Mouse (Mus musculus) liver, embryonic 11.5 days (tissue): Measurements from ENCODE around the gene Mitf. TPM values are rescaled to one million over a fixed set of nuclear protein-coding genes. Genes with fewer than 3 reads are reported as not detected.

Experiments used
- ATAC-seq: fragments of 200-750 bp; cut with Nextera tagmentation; replicated peaks from 2 replicates; pipeline ENCODE4 v1.8.0; 2017; ENCODE audit warnings: moderate number of reproducible peaks, mild to moderate bottlenecking, moderate TSS enrichment, moderate library complexity; ENCODE audit not compliant: low FRiP score
- DNase-seq: peaks from one replicate; pipeline ENCODE4 v3.0.0-alpha.2; 2017; ENCODE audit warnings: low spot score
- H3K27ac ChIP-seq: fragments of 300-500 bp; sonication (generic); 2 replicates; pipeline ENCODE4 v1.5.1; 2014; ENCODE audit warnings: mild to moderate bottlenecking, low read depth, low read length, control low read depth
- H3K27me3 ChIP-seq: fragments of 300-500 bp; sonication (generic); replicated peaks from 2 replicates; pipeline ENCODE4 v1.6.1; 2014; ENCODE audit warnings: low read length, mixed read lengths; ENCODE audit not compliant: control insufficient read depth, insufficient read depth
- H3K36me3 ChIP-seq: fragments of 300-500 bp; sonication (generic); 2 replicates; pipeline ENCODE4 v1.6.1; 2014; ENCODE audit warnings: mild to moderate bottlenecking, low read length, moderate library complexity, mixed read lengths; ENCODE audit not compliant: control insufficient read depth, insufficient read depth
- H3K4me1 ChIP-seq: fragments of 300-500 bp; sonication (generic); replicated peaks from 2 replicates; pipeline ENCODE4 v1.6.1; 2014; ENCODE audit warnings: low read length, mixed read lengths; ENCODE audit not compliant: control insufficient read depth, insufficient read depth
- H3K4me2 ChIP-seq: fragments of 300-500 bp; sonication (generic); 2 replicates; pipeline ENCODE4 v1.6.1; 2014; ENCODE audit warnings: mild to moderate bottlenecking, control low read depth, moderate library complexity
- H3K4me3 ChIP-seq: fragments of 300-500 bp; sonication (generic); 2 replicates; pipeline ENCODE4 v1.5.1; 2014; ENCODE audit warnings: low read depth, low read length, control low read depth
- H3K9ac ChIP-seq: fragments of 300-500 bp; sonication (generic); 2 replicates; pipeline ENCODE4 v1.6.1; 2014; ENCODE audit warnings: low read depth, low read length, control low read depth
- H3K9me3 ChIP-seq: fragments of 300-500 bp; sonication (generic); 2 replicates; pipeline ENCODE4 v1.6.1; 2016; ENCODE audit warnings: low read length, inconsistent platforms, mixed read lengths; ENCODE audit not compliant: control insufficient read depth
- WGBS: fragments of 180-500 bp; shearing (Covaris S2); extraction: QIAGEN DNeasy Blood & Tissue Kit; methylation state at CpG from one replicate; pipeline ENCODE4 v1.1.7; 2014; 5-methylcytosine and 5-hydroxymethylcytosine counted together
- polyA plus RNA-seq: library from polyadenylated mRNA; unstranded; fragments of >200 nt; fragmentation: Nextera tagmentation; extraction: Ambion mirVana; gene quantifications from 2 replicates; pipeline ENCODE4 v1.2.1, GENCODE M21; 2014

Mitf gene
- polyA plus RNA-seq, 1 experiment from 2014 or later = 1.0 TPM

DNA sequence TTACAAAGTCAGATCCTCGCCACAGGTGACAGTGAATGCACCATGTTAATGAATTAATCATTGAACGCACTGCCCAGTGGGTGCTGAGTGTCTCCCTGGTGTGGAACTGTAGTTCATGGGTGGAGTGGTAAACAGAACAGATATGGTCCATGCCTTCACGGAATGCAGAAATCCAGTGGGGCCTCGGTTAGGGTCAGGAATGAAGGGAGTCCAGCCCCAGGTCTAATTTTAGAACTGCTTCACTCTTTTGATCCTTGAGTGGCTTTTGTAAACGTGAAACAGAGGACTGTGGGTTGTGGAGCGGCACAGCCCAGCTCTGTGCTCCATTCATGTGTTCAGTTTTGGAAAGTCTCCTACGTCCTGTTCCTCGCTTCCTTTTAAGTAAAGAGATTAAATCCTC lies 112.4 kb downstream of the Mitf start:
- H3K4me1 ChIP-seq = 0 out of 2 replicates have a peak, but pooled peaks cover 2% of the 10 kb centered on the region
- no peak overlapping the region for H3K27ac ChIP-seq
- ATAC-seq = no peak
- no peaks in the 10 kb centered on the region for H3K36me3 ChIP-seq
- no peaks in the 10 kb centered on the region for H3K9me3 ChIP-seq
- H3K27me3 ChIP-seq = no peaks in the 10 kb centered on the region
- no peak overlapping the region for H3K4me2 ChIP-seq
- DNase-seq = no peak
- 69% methylated on average over 8 of the region's 8 CpGs for WGBS
- H3K4me3 ChIP-seq = no peak overlapping the region
- H3K9ac ChIP-seq = no peak overlapping the region

DNA sequence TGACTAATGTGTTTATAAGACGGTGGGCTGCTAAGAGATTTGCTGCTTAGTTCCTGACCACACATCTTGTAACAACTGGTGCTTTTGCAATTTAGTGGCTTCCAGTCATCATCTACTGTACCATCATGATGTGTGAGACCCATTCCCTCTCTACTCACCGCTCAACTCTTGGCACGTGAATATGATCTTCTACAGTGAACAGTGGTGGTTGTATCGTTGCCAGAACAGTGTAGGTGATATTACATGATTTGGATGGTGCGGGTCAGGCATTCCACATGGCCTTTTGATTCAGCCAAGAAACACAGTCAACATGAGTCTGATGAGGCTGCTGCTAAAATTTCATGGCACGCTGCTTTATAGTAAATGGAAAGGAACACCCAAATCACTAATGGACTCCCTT lies 114.7 kb downstream of the Mitf start:
- Histone ChIP-seq H3K4me1 (0 out of 2 replicates have a peak, but pooled peaks cover 2% of the 10 kb centered on the region), H3K9ac (no peak overlapping the region), H3K4me3 (no peak overlapping the region), H3K36me3 (no peaks in the 10 kb centered on the region), H3K27ac (no peak overlapping the region), H3K27me3 (no peaks in the 10 kb centered on the region), H3K9me3 (no peaks in the 10 kb centered on the region), H3K4me2 (no peak overlapping the region)
- ATAC-seq (no peak), DNase-seq (no peak)
- 85% methylated on average over 6 of the region's 6 CpGs for WGBS

DNA sequence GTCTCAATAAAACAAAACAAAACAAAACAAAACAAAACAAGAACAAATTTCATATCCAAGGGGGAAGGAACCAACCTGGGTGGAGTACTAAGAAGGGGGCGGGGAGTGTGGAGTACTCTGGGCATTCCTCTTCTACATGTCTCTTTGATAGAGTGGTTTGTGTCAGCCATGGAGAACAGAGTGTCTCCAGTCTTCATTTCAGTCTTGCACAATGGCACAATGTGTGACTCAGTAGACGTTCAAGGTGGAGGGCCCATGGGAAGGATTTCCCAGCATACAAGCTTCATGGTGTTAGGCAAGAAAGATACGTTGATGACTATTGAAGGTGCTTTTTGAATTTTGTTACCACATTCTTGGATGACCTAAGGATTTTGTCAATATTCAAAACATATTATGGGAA lies 117.4 kb downstream of the Mitf start:
- DNase-seq (no peak), ATAC-seq (no peak)
- Histone ChIP-seq H3K27ac (no peak overlapping the region), H3K27me3 (no peaks in the 10 kb centered on the region), H3K4me1 (no peaks in the 10 kb centered on the region), H3K4me3 (no peak overlapping the region), H3K36me3 (no peaks in the 10 kb centered on the region), H3K9ac (no peak overlapping the region), H3K9me3 (no peaks in the 10 kb centered on the region), H3K4me2 (no peak overlapping the region)
- WGBS = 86% methylated on average over 3 of the region's 3 CpGs

DNA sequence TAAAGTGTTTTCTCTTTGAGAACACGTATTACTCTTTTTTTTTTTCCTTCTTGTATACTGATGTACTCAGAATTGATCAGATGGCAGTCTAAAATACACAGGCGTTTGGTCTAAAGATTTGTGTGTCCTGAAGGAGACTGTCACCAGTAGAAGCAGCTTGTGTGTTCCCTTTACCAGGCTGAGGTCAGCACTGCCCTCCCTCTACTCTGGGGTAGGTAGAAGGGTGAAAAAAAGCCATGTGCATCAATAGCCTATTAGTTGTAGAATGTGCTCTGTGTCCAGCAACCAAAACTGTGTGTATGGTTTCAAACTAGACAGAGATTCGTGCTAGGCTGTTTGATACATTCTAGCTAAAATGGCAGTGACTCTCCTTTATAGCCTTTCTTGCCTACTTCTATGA lies 122.2 kb downstream of the Mitf start:
- no peak overlapping the region for H3K9ac ChIP-seq
- WGBS = 59% methylated on average over 3 of the region's 3 CpGs
- DNase-seq (no peak), ATAC-seq (no peak)
- no peak overlapping the region for H3K27ac ChIP-seq
- H3K4me3 ChIP-seq = no peak overlapping the region
- H3K4me1 ChIP-seq = no peaks in the 10 kb centered on the region
- no peaks in the 10 kb centered on the region for H3K27me3 ChIP-seq
- H3K9me3 ChIP-seq = no peaks in the 10 kb centered on the region
- H3K36me3 ChIP-seq = no peaks in the 10 kb centered on the region
- H3K4me2 ChIP-seq = no peak overlapping the region

DNA sequence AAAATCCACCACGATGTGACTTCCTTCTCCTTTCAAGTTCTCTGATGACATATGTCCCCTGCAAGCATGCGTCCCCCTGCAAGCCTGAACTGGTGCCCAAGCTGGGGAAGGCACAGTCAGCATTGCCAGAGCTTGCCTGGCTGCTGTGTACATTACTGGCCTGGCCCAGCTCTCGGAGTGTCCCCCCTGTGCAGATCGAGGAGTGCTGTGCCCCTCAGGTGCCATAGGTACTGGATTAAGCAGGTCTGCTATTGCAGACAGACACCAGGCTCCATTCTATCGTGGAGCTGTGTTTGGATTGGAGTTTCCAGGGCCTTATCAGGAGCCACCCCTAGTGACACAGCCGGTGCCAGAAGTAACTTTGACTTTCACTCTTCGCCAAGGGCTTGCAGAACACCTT lies 122.6 kb downstream of the Mitf start:
- no peak overlapping the region for H3K4me3 ChIP-seq
- 44% methylated on average over 7 of the region's 7 CpGs for WGBS
- H3K27me3 ChIP-seq = no peaks in the 10 kb centered on the region
- H3K27ac ChIP-seq = no peak overlapping the region
- H3K4me1 ChIP-seq = no peaks in the 10 kb centered on the region
- DNase-seq (no peak), ATAC-seq (no peak)
- H3K4me2 ChIP-seq = no peak overlapping the region
- no peaks in the 10 kb centered on the region for H3K36me3 ChIP-seq
- H3K9me3 ChIP-seq = no peaks in the 10 kb centered on the region
- no peak overlapping the region for H3K9ac ChIP-seq

DNA sequence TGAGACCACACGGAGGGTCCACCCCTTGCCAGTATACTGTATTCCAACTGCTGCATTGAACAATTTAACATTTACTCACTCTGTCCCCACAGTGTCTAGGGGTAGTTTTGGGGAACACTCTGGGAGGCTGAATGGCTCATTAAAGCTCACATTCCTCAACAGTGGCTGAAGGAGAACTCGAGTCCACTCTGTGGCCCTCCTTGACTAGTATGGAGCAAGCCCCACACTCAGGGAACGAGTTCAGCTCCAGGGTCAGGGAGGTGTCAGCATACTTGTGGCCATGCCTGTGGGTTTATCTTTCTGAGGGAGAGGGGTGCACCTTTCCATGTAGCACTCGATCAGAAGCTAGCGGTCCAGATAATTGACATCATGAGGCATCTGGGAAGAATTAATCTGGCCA lies 130.3 kb downstream of the Mitf start:
- DNase-seq (no peak), ATAC-seq (no peak)
- Histone ChIP-seq H3K27me3 (no peaks in the 10 kb centered on the region), H3K36me3 (no peaks in the 10 kb centered on the region), H3K9me3 (no peaks in the 10 kb centered on the region), H3K4me2 (no peak overlapping the region), H3K9ac (no peak overlapping the region), H3K4me1 (no peaks in the 10 kb centered on the region), H3K4me3 (no peak overlapping the region), H3K27ac (no peak overlapping the region)
- WGBS = 71% methylated on average over 5 of the region's 5 CpGs

DNA sequence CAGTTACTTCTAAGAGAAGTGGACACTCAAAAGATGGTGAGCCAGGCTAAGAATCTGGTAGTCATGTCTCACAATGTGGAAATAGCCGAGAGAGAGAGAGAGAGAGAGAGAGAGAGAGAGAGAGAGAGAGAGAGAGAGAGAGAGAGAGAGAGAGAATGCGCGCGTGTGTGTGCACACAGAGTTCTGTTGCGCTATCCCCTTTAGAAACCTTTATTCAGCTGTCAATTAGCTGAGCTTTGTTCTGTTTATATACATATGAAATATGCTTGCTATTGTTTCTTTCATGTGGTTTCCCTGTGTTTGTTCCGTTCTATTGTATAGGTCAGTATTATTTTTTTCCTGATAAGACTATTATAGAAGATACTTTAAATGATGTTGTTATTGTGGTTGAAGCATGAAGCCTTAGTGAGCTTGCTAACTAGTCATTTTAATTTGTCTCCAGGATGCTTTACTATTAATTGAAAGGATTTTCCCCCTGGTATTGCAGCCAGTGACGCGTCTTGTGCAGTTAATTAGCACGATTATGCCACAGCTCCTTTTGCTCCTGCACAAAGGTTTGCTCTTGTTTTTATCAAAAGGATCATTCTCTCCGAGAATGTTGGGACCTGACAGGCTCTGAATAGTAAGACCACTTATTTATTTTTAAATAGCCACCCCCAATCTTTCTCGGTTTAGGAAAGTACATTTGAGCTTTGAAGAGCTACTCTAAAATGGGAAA lies 131.2 kb downstream of the Mitf start:
- ATAC-seq (no peak), DNase-seq (no peak)
- no peak overlapping the region for H3K9ac ChIP-seq
- no peaks in the 10 kb centered on the region for H3K9me3 ChIP-seq
- H3K36me3 ChIP-seq = no peaks in the 10 kb centered on the region
- no peaks in the 10 kb centered on the region for H3K27me3 ChIP-seq
- no peak overlapping the region for H3K27ac ChIP-seq
- no peak overlapping the region for H3K4me3 ChIP-seq
- no peak overlapping the region for H3K4me2 ChIP-seq
- WGBS = 83% methylated on average over 11 of the region's 11 CpGs
- H3K4me1 ChIP-seq = no peaks in the 10 kb centered on the region

DNA sequence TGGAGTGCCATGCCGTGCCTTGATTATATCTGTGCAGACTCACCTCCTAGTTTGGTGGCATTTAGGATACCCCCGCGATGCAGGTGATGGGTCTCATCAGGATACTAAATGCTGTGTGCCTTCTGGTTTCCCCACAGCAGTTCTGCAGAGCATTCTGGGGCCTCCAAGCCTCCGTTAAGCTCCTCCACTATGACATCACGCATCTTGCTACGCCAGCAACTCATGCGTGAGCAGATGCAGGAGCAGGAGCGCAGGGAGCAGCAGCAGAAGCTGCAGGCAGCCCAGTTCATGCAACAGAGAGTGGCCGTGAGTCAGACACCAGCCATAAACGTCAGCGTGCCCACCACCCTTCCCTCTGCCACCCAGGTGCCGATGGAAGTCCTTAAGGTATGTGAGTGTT lies 134.1 kb downstream of the Mitf start:
- ATAC-seq = no peak
- Histone ChIP-seq H3K4me3 (no peak overlapping the region), H3K4me1 (no peaks in the 10 kb centered on the region), H3K27ac (no peak overlapping the region), H3K9me3 (no peaks in the 10 kb centered on the region), H3K36me3 (no peaks in the 10 kb centered on the region), H3K9ac (no peak overlapping the region), H3K27me3 (no peaks in the 10 kb centered on the region), H3K4me2 (no peak overlapping the region)
- DNase-seq = no peak
- 89% methylated on average over 12 of the region's 12 CpGs for WGBS

DNA sequence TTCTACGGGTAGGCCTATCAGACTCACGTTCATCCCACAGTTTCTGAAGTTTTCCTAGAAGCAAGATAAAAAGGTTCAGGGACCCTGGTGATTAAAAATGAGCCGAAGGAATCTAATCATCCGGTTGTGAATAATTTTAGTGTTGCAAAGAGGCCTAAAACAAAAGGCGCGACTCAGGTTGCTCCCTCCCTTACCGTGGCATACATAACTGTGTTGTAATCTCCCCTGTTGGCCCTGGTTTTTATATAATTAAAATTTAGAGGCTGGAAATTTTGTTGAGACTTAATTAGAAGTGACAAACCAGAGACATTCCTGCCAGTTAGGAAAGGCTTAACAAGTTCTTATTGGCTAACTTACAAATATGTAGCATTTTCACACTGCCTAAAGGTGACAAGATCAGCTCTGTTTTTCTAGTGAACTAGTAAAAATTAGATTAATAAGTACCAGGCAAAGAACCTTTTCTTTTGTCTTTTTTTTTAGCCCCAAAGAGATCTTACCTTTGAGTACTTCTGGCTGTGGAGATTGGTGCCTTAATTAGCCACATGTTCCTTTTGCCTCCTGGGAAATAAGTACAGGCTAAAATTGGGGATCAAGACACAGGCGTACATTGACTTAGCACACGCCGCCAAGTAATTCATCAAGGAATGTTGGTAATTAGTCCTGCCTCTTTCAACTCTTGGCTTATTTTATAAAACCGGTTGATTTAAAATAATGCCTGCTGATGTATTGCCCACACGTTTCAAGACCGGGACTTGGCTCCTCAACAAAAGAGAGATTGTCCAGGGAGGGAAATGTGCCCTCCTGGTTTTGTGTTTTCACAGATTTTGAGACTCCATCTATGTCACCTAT lies 143.4 kb downstream of the Mitf start:
- no peaks in the 10 kb centered on the region for H3K36me3 ChIP-seq
- ATAC-seq (no peak), DNase-seq (no peak)
- no peak overlapping the region for H3K4me3 ChIP-seq
- H3K27ac ChIP-seq = no peak overlapping the region
- no peaks in the 10 kb centered on the region for H3K27me3 ChIP-seq
- 79% methylated on average over 13 of the region's 13 CpGs for WGBS
- H3K9ac ChIP-seq = no peak overlapping the region
- no peaks in the 10 kb centered on the region for H3K9me3 ChIP-seq
- H3K4me1 ChIP-seq = no peaks in the 10 kb centered on the region
- no peak overlapping the region for H3K4me2 ChIP-seq
